Mouse (Mus musculus): ENCODE measurements around the gene Ccdc34.

Ccdc34 gene

GRCm38 (mm10) chr2:109996411-109996810 lies 21.2 kb upstream of the Ccdc34 start:
- DNase-seq (ENCODE audit: low spot score) = no peak

- DNase-seq (ENCODE audit: low spot score) = no peak
These were observed 12.9 kb upstream of the Ccdc34 start for GRCm38 (mm10) chr2:110004668-110005067.

- DNase-seq (ENCODE audit: low spot score) = no peak
These were observed 12.5 kb upstream of the Ccdc34 start for GRCm38 (mm10) chr2:110005164-110005563.

- DNase-seq (ENCODE audit: low spot score) = no peak
These were observed 11.9 kb upstream of the Ccdc34 start for GRCm38 (mm10) chr2:110005596-110006239.

GRCm38 (mm10) chr2:110007423-110008267 lies 10.0 kb upstream of the Ccdc34 start:
- DNase-seq (ENCODE audit: low spot score) = no peak

GRCm38 (mm10) chr2:110009449-110009848 lies 8.2 kb upstream of the Ccdc34 start:
- no peak for DNase-seq (ENCODE audit: low spot score)

- no peak for DNase-seq (ENCODE audit: low spot score)
These were observed 5.4 kb upstream of the Ccdc34 start for GRCm38 (mm10) chr2:110012184-110012725.

- no peak for DNase-seq (ENCODE audit: low spot score)
These were observed 530 bp upstream of the Ccdc34 start for GRCm38 (mm10) chr2:110017087-110017486.

GRCm38 (mm10) chr2:110019656-110020055 lies 2.0 kb downstream of the Ccdc34 start:
- DNase-seq (ENCODE audit: low spot score) = no peak

GRCm38 (mm10) chr2:110020430-110020829 lies 2.8 kb downstream of the Ccdc34 start:
- DNase-seq (ENCODE audit: low spot score) = no peak

- no peak for DNase-seq (ENCODE audit: low spot score)
These were observed 18.6 kb downstream of the Ccdc34 start for GRCm38 (mm10) chr2:110036265-110036664.

GRCm38 (mm10) chr2:110036665-110037064 lies 19.0 kb downstream of the Ccdc34 start:
- DNase-seq (ENCODE audit: low spot score) = no peak

- no peak for DNase-seq (ENCODE audit: low spot score)
These were observed 19.6 kb downstream of the Ccdc34 start for GRCm38 (mm10) chr2:110037221-110037620.

- no peak for DNase-seq (ENCODE audit: low spot score)
These were observed 20.7 kb downstream of the Ccdc34 start for GRCm38 (mm10) chr2:110038341-110038740.

- DNase-seq (ENCODE audit: low spot score) = no peak
These were observed 25.5 kb downstream of the Ccdc34 start for GRCm38 (mm10) chr2:110042861-110043760.

GRCm38 (mm10) chr2:110058424-110058823 lies 40.8 kb downstream of the Ccdc34 start:
- DNase-seq (ENCODE audit: low spot score) = no peak

- DNase-seq (ENCODE audit: low spot score) = no peak
These were observed 45.5 kb downstream of the Ccdc34 start for GRCm38 (mm10) chr2:110063131-110063530.

GRCm38 (mm10) chr2:110068916-110069315 lies 51.3 kb downstream of the Ccdc34 start:
- DNase-seq (ENCODE audit: low spot score) = no peak

- no peak for DNase-seq (ENCODE audit: low spot score)
These were observed 55.4 kb downstream of the Ccdc34 start for GRCm38 (mm10) chr2:110073023-110073422.

GRCm38 (mm10) chr2:110074646-110075452 lies 57.2 kb downstream of the Ccdc34 start:
- no peak for DNase-seq (ENCODE audit: low spot score)

- DNase-seq (ENCODE audit: low spot score) = no peak
These were observed 59.6 kb downstream of the Ccdc34 start for GRCm38 (mm10) chr2:110077240-110077639.
